Mouse (Mus musculus) layer of hippocampus, adult 2 months (tissue): Measurements from ENCODE around the gene Pih1d3. TPM values are rescaled to one million over a fixed set of nuclear protein-coding genes. Genes with fewer than 3 reads are reported as not detected.

Experiments
- DNase-seq, 2 experiments: peaks; one replicate each; pipeline ENCODE4 v3.0.0; 2022; ENCODE audit warnings: low spot score in 2 of 2
- H3K27ac ChIP-seq: fragments of 200-600 bp; 2 replicates; pipeline ENCODE4 v1.8.1; 2022
- H3K4me3 ChIP-seq: fragments of 200-600 bp; 2 replicates; pipeline ENCODE4 v1.8.1; 2022; ENCODE audit warnings: mild to moderate bottlenecking
- CTCF ChIP-seq: fragments of 200-600 bp; conservative IDR thresholded peaks from 2 replicates; pipeline ENCODE4 v1.8.1; 2022; ENCODE audit warnings: antibody characterized with exemption, mild to moderate bottlenecking, moderate library complexity
- total RNA-seq, 2 experiments: library from RNA; stranded (reverse); gene quantifications; 2 replicates each; pipeline ENCODE4 v1.2.3; 2021

Pih1d3 gene
- total RNA-seq, 2 experiments from 2014 or later, result not detected

DNA sequence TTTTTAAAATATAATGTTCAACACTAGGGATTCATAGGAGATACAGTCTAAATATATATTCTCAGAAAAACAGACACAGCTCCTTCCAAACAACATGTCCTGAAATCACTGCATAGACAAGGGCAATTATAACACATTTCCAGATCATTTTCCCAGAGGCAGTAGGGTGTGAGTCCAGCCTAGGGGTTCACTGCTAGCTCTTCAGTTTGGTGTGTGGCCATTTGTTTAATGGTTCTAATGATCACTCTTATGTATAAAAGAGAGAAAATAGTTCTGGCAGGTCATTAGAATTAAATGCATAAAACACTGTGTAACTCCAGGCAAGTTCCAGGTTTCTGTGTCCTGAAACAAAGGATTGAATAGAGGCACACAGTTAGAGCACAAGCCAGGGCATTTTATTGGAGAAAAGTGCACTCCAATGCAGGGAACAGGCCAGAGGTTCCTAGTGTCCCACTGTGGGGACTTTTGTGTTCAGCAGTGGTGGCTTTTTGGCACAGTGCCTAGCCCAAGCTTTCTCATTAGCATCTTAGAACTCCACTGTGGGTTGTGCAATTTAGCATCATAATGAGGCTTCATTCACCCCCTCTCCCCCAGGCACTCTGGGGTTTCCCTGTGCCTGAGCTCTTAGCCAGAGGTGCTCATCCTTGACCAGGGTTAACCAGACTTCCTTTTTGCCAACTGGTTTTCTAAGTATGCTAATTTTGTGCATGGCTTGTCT is 10.8 kb downstream of the Pih1d3 start:
- no peak for TF ChIP-seq CTCF
- DNase-seq, result peak in 1 of 2 experiments; percentile 2
- Histone ChIP-seq H3K4me3 (no peak overlapping the region), H3K27ac (no peak overlapping the region)

DNA sequence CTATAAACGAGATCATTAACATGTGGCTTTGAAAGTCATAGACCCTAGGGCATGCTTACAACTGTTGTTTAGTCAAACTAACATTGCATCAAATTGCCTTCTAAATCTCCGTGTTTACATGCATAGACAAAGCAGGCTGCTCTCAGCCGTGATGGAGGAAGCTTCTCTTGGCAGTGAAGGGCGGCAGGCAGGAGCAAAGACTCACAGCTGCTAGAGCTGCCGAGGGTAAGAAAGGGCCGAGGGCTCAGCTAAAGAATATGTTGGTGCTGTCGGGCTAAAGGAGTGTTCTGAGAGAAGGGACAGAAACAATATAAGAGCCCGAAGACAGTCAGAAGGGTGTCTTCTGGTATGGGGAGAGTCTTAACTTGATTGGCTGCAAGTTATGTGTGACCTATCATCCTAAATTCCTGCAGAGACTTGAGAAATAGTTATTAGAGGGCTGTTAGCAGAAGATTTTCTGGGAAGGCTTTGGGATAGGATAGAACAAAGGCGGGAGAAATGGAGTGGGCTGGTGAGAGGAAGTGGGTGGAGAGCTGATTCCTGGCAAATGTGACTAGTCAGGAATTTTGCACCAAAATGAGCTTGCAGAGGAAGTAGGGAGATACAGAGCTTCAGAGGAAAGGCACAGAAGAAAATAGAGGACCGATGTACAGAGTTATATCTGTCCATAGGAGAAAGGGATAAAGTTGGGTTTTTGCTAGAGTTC is 37.7 kb downstream of the Pih1d3 start:
- DNase-seq, result peak; percentile 14 to 26
- H3K4me3 ChIP-seq, result no peak overlapping the region
- H3K27ac ChIP-seq, result no peak overlapping the region
- no peak for TF ChIP-seq CTCF

Other genes with a start within 250 kb of the Pih1d3 start
- not detected for gene AC153137.1, start 244.9 kb upstream of the Pih1d3 start, total RNA-seq
- gene Lgsn, start 46.4 kb upstream of the Pih1d3 start, total RNA-seq, result not detected
- gene 4931428L18Rik, start 154 bp upstream of the Pih1d3 start, total RNA-seq, result not detected